Mouse (Mus musculus): Measurements from ENCODE around the gene Edrf1.

Edrf1 gene

DNA sequence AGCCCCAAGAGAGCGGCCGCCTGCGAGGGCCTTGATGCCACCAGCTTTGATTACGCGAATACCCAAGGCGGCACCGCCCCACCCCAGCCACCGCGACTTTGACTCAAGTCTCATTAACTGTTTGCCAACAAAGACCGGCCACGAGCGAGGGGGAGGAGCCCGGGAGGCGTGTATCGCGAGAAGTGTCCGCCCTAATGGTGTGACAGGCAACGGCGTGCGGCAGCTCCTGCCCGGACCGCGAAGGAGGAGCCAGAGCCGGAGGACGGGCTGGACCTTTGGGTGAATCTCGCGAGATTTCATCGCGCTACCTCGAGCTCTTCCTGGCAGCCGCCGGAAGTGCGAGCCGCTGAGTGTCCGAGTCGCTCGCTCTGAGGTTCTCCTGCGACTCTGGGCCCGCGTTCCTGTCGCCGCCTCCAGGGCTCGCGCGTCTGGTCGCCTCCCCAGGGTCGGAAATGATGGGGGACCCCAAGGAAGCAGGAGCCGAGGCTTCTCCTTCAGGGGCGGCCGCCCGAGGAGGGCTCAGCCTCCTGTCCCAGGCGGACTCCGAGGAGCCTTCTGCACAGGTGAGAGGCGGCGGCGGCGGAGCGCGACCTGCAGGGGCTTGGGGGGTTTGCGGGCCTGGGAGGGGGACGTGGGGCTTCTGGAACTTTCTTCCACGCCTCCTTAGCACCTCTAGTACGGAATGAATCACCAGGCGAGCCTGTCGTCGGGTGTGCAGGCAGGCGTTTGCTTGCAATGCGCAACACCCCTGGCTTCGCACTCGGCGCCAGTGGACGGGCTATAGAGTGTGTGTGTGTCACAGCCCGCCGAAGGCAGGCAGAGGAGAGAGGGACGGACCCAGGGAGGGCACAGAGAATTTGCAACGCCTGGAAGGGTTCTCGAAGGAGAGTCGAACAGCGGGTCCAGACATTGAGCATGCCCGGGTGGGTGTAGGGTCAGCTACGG, at the start of gene Edrf1:
Gene Edrf1, plus strand, starts transcription at position 183 of the 945 bp plus-strand sequence.
- DNase-seq = peak; percentile 97

DNA sequence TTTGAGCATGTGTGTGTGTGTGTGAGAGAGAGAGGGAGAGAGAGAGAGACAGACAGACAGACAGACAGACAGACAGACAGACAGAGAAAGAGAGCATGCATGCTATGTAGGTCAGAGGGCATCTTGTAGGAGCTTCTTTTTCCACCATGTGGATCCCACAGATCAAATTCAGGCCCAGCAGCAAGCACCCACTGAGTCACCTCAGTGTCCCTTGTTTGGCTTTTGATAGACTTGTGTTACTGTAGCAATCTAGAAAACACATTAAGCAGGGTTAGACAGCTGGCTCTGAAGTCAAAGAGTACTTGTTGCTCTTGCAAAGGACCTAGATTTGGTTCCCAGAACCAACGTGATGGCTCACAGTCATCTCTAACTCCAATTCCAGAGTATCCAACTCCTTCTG, 45.6 kb upstream of the Edrf1 start:
- no peak for DNase-seq

DNA sequence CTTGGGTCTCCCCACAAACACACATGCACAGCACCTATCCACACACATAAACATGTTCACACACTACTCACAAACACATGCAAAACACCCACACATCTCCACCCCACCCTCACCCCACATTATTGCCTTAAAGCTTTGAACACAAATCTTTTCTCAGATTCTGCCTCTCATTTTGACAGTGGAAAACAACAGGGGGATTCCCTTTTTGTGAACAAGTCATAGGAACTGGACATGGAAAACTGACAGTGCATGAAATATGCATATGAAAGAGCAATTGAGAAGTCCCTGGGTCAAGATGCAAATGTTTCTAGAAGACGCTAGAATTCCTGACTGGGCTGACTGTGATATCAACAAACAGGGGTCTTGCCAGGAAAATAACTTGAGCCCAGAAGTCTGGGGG, 36.8 kb upstream of the Edrf1 start:
- DNase-seq = no peak

DNA sequence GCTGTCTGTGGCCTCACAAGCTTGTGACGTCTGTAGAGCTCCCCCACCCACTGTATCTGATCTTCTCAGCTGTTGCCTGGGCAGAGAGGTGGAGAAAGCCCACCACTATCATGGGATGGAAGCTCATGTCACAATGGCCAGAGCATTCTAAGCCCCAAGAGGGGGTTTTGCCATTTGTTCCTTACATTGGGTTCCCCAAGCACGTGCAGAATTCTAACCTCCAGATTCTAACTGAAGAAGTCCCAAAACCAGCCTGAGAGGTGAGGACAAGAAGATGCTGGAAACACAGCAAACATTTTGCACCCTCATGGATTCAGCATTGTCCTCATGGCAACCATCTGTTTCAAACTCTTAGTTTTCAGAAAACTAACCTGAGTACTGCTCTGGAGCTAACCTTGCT, 35.3 kb upstream of the Edrf1 start, which contains the start of gene Tex36:
Gene Tex36, minus strand, starts transcription at position 101 of the 400 bp plus-strand sequence.
- DNase-seq = no peak

DNA sequence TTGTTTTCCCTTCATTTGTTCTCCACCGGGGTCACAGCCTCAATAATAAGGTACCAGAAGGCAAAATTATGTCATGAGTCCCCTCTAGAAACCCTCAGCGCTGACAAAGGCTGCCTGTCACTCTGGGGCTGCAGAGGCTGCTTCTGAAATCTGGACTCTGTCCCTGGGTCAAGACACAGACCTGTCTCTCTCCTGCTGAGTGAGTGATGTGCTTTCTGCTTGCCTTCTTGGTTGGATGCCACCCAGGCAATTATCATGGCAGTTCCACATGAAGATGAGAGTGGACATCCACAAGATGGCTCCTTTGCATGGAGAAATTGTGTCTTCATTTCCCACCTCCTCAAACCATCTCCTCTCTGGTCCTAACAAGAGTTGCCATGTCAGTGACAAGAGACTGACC, 34.2 kb upstream of the Edrf1 start:
- no peak for DNase-seq

DNA sequence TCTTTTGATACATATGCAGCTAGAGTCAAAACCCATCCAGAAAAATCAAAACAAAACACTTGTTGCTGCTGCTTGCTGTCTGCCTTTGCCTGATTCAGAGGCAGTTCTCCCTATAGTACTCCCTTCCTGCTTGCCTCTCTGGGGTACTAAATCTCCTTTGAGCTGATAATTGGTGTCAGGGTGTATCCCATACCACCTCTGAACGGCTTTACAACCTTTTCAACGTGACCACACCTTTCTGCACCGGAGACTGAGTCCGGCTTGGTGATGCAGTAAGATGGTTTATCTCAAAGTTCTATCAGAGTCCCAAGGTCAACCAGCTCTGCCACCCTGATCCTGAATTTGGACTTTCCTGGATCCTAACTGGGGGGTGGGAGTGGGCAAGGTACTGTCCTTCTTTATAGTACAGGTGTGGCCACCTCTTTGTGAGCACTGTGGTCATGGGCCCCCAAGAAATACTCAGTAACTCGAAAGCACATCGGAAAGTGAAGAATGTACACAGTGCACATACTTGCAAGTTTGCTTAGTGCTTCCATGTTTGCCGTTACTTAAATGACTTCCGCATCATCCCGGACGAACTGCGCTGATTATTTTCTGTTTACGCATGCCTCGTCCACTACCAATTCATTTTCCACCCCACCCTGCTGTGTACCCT, 32.8 kb upstream of the Edrf1 start:
- no peak for DNase-seq

DNA sequence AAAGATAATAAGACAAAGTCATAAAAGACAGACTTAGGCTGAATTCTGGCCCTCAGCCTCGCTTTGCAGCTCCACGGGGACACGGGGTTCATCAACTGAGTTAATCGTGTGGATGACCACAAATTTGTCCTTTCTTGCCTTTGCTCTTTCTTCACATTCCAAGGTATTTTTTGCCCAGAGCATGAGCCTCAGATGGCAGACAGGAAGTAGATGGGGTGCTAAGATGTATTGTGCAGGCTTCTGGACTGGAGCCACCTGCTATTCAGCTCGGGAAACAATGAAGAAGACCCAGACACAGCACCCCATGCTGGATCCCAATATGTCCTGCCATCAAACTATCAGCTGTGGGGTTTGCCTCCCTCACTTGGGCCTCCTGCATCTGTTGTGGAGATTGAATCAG, 30.0 kb upstream of the Edrf1 start:
- DNase-seq = no peak

DNA sequence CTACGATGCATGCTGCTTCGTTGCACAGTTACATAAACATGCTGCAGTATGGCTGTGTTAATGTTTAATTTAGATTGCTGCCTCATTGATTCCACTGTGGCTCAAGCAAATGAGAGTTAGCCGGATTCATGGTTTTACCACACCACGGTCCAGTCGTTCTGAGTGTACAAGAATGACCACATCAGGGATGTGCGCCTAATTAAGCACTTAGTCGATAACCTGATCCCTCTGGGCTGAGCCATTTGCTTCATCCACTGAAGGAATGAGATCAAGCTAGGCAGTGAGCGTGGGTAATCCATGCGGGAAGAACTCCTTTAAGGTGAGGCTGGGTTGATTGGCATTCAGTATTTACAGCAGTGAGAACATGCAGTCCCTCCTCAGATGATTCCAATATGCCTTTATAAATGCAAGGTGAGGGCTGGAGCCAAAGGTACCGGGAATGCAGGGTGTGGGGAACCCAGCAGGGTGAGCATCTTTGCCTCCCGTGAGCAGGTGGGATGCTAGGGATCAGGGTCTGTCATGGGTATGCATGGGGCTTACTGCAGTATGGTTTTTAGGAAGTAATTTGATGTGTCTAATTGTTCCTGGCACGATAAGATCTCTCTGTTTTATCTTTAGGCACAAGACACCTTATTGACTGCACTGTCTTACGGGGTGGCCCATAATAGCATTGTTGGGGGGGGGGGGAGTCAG, 29.3 kb upstream of the Edrf1 start:
- DNase-seq = no peak

DNA sequence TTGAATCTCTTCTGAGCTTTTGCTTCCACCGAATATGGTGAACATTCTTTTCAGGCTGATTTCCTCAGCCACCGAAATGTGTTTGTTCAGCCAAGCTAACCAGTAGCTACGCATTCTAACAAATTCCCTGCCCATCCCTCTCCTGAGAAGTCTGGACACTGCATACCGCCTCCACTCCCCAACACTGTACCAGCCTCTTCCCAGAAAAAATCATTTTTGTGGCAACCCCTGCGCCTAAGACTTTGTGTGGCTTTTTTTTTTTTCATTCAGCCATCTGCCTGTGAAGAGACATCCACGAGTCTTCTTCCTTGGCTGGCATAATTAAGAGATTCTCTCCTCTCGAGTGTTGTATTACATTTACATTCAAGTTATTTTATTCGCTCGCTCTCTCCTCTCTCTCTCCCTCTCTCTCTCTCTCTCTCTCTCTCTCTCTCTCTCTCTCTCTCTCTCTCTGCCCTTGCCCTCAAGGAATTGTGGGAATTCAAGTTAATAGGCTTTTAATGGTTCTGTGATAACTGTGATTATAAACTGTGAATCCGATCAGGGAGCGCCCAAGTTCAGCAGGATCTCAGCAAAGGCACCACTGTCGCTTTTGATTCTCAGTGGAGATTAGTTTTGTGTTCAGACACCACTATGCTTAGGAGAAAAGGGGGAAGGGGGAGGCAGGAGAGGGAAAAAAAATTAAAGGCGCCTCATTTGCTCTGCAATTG, 28.6 kb upstream of the Edrf1 start:
- DNase-seq = no peak

DNA sequence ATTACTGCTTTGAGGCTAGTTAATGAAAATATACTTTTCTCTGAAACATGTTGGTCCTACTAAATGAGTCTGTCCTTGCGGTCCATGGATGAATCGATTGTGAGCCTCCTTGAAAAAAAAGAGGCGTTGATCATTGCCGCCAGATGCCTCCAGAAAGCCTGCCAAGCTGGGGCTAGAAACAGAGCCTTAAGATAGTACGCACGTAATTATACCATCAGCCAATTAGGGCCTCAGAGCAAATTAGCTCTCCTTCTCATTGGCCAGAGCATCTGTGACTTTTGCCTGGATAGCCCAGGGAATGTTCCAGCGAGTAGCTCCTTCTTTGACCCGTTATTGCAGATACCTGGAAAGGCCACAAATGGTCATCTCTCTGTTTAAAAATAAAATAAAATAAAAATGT, 27.8 kb upstream of the Edrf1 start:
- peak; percentile 87 for DNase-seq

DNA sequence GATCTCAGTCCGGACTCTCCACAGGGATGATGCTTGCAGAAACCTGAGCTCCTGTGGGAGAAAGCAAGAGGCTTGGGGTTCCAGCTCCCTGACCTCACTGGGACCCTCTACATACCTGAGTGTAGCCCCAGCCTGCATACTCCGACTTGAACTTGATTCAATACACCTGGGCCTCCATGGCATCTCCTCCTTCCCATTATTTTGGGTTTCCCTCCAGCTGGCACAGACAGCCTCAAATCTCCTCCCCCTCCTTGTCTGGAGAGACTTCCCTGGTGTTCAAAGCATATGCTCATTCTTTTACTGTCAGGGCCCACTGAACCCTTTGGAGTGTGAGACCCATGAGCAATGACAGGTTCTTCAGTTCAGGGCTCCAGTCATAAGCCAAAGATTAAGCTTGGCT, 24.4 kb upstream of the Edrf1 start:
- DNase-seq = peak; percentile 73

DNA sequence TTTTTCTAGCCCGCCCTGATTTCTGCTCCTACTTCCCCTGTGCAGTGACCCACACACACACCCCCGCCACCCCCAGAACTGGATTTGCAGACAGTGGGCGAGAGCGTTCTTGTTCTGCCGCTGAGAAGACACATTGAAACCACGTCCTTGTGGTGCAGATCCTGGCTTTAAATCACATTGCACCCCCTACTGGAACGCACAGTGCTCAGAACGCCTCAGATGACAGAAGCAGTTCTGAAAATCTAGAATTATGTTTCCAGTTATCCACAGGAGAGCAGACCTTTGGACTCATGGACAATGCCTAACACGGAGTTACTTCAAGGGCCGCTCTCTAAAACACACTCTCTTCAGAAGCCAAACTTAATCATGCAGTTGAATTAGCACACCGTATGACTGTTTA, 16.6 kb upstream of the Edrf1 start:
- DNase-seq = no peak

DNA sequence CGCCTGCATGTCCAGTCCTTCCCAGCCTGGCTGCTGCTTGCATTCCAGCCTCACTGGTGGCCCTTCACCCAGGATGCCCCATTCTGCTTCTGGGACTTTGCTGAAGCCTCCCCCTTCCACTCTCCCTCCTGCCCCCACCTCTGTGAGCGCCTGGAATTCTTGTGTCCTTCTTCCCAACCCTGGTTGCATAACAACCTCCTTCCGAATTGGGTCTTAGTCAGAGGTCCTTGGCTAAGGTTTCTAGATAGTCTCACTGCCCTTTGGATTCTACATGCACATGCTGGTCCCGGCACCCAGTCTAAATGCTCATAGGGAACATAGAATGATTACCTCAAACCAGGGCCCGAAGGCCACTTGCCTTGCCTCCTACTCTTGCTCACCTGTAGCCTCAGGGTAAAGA, 14.1 kb upstream of the Edrf1 start:
- DNase-seq = no peak

DNA sequence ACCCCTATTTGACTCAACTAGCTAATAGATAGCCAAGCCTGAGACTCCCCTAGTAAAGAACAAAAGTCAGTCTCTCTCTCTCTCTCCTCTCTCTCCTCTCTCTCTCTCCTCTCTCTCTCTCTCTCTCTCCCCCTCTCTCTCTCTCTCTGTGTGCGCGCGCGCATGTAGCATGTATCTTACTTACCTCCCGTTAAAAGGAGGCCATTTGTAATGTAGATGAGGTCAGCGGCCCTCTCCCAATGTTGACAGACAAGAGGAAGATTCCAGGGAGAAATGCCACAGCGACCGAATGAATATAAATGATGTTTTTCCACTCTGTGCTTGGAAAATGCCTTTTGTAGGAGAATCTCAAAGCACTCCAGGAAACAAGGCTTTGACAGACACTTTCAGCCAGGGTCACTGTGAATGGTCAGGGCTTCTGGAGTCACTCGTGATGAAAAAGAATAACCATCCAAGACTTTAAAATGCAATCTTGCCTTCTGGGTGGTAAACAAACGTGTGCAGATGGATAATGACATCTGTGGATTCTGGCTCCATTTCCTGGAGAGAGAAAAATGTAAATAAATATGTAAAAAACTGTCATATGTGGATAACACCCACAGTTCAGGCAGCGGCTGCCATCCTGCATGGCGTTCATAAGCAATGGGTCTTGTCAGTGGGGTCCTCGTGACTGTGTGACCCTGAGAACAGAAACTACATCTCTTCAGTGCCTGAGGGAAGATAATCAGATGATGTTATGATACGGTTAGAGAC, 10.0 kb upstream of the Edrf1 start:
- no peak for DNase-seq

DNA sequence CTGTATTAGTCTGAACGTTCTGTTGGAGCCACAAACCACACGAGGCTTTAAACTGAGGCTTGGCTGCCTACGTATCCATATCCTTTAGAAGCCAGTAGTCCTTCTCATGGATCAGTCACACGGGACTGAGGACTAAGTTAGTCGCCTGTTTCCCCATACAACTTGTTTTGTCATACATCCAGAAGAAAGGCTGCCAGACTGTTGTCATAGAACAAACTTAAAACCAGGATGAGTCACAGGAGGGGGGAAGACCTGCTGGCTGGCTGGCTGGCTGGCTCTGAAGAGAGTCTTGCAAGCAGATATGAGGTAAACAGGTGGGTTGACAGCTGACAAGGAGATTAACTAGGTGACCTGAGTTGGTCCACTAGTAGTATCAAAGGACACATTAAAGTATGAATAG, 6.5 kb upstream of the Edrf1 start:
- DNase-seq = no peak

DNA sequence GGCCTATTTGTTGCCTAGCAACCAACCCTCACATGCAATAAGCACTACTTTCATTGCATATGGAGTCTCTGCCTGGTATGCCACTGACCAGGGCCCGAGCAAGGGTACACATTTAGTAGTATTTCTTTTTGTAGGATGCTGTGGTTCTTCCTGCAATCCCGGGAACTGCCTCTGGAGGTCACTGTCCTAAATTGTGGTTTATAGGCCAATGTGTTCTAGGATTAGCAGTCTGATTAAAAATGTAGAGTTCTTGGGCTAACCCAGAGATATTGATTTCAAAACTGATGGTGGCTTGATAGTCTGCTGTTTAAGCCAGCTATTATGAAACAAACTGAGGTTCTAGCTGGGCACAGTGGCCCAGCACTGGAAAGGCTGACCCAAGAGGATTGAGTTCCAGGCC, 4.9 kb upstream of the Edrf1 start:
- peak; percentile 71 for DNase-seq

DNA sequence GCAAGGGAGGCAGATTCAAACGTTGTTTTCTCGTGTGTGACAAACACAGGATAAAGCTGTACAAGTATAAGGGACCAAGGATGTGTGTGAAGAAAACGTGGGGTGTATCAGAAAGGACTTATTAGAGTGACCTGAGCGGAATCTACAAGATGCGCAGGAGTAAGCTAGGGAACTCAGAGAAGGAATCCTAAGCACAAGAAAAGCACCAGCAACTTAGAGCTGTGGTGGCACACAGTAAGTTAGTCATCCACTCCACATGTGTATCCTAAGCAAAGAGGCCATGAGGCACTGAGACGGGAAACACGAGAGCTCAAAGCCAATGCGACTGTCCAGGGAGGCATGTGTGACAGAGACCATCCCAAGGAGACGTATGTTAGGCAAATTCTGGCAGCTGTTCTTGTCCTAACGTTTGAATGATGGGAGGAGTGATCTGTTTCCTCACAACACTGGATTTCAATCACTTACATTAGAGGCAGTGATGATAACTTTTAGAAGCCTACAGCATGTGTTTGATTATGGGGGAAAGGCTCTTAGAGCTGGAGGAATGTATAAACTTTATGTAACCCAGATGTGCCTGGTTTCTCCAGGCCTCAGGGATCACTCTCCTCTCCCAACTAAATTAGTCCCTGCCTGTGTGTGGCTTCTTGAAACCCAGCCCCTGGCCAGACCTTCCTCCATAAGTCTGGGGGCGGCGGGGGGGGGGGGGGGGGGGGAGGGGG, 2.3 kb upstream of the Edrf1 start:
- DNase-seq = no peak

DNA sequence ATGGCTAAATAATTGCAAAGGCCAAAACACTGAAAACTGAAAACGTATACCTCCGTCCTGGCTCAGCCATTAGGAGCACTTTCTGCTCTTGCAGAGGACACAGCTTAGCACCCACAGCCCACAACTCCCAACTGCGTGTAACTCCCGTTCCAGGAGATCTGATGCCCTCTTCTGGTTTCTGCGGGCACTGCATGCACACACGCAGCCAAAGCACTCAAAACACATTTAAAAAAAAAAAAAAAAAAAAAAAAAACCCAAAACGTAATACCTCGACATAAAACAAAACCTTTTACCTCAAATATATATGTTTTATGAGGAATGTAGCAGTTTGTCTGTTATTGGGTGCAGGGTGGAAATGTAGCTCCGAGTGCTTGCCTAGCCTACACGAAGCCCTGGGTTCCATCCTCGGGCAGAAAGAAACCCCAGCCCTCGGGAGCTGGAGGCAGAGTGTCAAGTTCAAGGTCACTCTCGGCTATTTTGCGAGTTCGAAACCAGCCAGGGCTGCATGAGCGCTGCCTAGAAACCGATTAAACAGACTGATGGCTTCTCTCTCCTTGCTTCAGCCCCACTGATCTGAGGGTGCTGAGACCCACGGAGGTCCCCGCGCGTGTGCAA, 498 bp upstream of the Edrf1 start:
- DNase-seq = peak; percentile 93

DNA sequence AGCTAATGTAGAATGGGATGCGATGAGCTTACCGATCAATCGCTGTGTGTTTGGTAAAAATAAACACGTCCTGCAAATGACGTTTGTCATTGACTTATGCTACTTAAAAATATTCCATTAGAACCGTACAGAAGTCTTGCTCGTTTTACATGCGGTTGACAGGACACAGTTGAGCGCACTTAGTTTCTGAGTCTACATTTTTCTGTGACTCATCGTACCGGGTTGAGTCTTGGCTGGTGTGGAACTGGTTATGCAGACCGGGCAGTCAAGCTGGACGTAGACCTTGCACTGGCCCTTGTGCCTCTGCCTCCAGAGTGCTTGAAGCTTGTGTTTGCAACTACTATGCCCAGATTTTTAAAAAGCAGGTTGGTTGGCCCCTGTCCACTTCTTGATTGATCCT, 963 bp downstream of the Edrf1 start:
- DNase-seq = no peak

DNA sequence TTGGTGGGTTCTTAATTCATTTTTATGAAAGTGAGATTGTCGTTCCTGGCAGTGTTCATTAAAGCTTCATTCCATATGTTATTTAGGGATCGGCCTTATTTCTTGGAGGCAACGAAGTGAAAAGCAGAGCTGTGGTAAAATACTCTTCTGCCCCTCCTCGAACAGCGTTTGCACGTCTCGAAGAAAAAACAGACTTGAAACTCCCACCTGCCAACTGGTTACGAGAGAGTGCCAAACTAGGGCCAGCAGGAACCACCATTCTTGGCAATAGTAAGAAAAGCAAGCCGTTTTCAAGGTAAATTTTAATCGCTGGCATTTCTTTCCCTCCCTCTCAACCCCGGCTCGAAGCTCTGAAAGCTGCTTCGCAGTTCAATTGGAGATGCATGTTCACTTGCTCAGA, 1.5 kb downstream of the Edrf1 start:
- DNase-seq = peak; percentile 42

DNA sequence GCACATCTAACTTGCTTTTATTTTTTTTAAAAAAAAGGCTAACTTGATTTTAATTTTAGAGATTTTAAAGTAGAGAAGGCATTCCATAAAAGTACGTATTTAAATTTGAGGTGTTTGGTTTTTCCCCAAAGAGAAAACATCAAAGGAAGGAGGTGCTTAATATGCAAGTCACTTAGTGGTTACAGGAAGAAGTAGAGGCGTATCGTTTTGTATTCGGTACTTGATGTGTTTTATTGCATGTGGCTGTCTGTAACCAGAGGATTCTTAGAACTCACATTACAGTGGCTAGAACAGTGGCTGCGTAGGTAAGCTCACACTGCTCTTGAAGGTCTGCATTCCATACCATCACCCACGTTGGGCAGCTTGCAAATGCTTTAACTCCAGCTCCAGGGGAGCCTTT, 8.4 kb downstream of the Edrf1 start:
- DNase-seq = no peak

Data from cerebellum, adult 9-10 months (tissue).